Mouse (Mus musculus): ENCODE measurements around the gene Usp5.

- TF ChIP-seq GATA1 (IDR thresholded peaks at IDR 0.05; ENCODE audit: borderline replicate concordance, low read length), result no peak
- no peak for TF ChIP-seq FLI1 (IDR thresholded peaks at IDR 0.05; ENCODE audit: low read length)
These were observed 12.2 kb downstream of the Usp5 start for GRCm38 (mm10) chr6:124817125-124817524.
